Mouse (Mus musculus): ENCODE measurements around the gene Slc39a10. TPM values are rescaled to one million over a fixed set of nuclear protein-coding genes. Genes with fewer than 3 reads are reported as not detected.
"Not testable (repeated sequence)": the region's sequence is repeated elsewhere in the genome, so short reads cannot be mapped to it uniquely, and the experiment has no call there.

The Slc39a10 gene
- polyA plus RNA-seq, 1 experiment from 2014 or later, result 3.1 TPM

GRCm38 (mm10) chr1:46849758-46850157 lies 42.9 kb downstream of the Slc39a10 start:
- no peak overlapping the region for H3K4me2 ChIP-seq
- H3K27ac ChIP-seq (replicated peaks), result no peak overlapping the region
- peaks cover 20% of the 10 kb centered on the region for H3K4me1 ChIP-seq (replicated peaks)
- no peaks in the 10 kb centered on the region for H3K36me3 ChIP-seq (replicated peaks)
- no peaks in the 10 kb centered on the region for H3K9me3 ChIP-seq (replicated peaks)
- H3K4me3 ChIP-seq (replicated peaks), result no peak overlapping the region
- H3K27me3 ChIP-seq, result no peaks in the 10 kb centered on the region
- H3K9ac ChIP-seq, result no peak overlapping the region
- 45% methylated on average over 1 of the region's 1 CpGs for WGBS (ENCODE audit: insufficient replicate concordance)
- no peak for ATAC-seq (ENCODE audit: insufficient read depth)

DNA sequence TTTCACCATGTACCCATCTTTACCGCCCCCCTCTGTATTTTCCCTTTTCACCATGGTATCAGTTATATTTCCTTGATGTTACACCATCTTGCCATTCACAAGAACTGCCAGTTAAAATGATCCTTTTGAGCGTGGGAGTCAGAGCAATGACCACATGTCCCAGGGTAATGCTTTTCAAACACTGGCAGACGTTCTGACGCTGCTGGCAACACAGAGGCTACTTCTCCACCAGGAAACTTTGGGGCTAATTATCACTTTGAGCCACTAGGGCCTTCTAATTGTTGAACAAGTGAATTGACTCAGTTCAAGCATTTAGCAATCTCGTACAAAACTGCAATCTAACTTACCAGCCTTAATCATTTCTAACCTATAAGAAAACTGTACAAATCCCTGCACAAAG lies 47.4 kb downstream of the Slc39a10 start:
- ATAC-seq (ENCODE audit: insufficient read depth), result no peak
- no peak overlapping the region for H3K27ac ChIP-seq (replicated peaks)
- no peak overlapping the region for H3K4me3 ChIP-seq (replicated peaks)
- H3K4me2 ChIP-seq, result no peak overlapping the region
- H3K4me1 ChIP-seq (replicated peaks), result no peaks in the 10 kb centered on the region
- H3K9ac ChIP-seq, result no peak overlapping the region
- H3K27me3 ChIP-seq, result no peaks in the 10 kb centered on the region
- no peaks in the 10 kb centered on the region for H3K9me3 ChIP-seq (replicated peaks)
- WGBS (ENCODE audit: insufficient replicate concordance), result 51% methylated on average over 5 of the region's 5 CpGs
- no peaks in the 10 kb centered on the region for H3K36me3 ChIP-seq (replicated peaks)

- H3K27me3 ChIP-seq, result no peaks in the 10 kb centered on the region
- H3K36me3 ChIP-seq (replicated peaks), result no peaks in the 10 kb centered on the region
- no peak overlapping the region for H3K4me2 ChIP-seq
- no peak overlapping the region for H3K4me3 ChIP-seq (replicated peaks)
- no peaks in the 10 kb centered on the region for H3K4me1 ChIP-seq (replicated peaks)
- no peaks in the 10 kb centered on the region for H3K9me3 ChIP-seq (replicated peaks)
- H3K27ac ChIP-seq (replicated peaks), result no peak overlapping the region
- no peak for ATAC-seq (ENCODE audit: insufficient read depth)
- 65% methylated on average over 2 of the region's 2 CpGs for WGBS (ENCODE audit: insufficient replicate concordance)
- H3K9ac ChIP-seq, result no peak overlapping the region
Observed at GRCm38 (mm10) chr1:46844281-46844680, 48.4 kb downstream of the Slc39a10 start.

DNA sequence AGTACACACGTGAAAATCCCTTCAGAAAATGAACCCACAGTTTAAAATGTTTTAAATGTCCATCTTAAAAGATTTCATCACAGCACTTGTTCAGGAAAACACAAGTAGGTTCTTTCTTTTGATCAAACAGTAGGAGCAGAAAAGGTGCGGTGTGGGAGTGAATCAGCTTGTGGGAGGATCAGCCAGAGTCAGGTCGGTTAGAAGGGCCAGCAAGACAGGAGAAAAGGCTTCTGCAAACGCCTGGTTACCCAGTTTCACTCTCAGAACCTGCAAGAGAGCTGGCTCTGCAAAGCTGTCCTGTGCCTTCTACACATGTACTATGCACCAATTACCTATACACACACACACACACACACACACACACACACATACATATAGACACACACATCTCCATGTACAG lies 49.2 kb downstream of the Slc39a10 start:
- 46% methylated on average over 4 of the region's 4 CpGs for WGBS (ENCODE audit: insufficient replicate concordance)
- Histone ChIP-seq H3K9me3 (replicated peaks) (no peaks in the 10 kb centered on the region), H3K27ac (replicated peaks) (no peak overlapping the region), H3K36me3 (replicated peaks) (no peaks in the 10 kb centered on the region), H3K4me2 (no peak overlapping the region), H3K27me3 (no peaks in the 10 kb centered on the region), H3K9ac (no peak overlapping the region), H3K4me3 (replicated peaks) (no peak overlapping the region), H3K4me1 (replicated peaks) (no peaks in the 10 kb centered on the region)
- ATAC-seq (ENCODE audit: insufficient read depth), result no peak

DNA sequence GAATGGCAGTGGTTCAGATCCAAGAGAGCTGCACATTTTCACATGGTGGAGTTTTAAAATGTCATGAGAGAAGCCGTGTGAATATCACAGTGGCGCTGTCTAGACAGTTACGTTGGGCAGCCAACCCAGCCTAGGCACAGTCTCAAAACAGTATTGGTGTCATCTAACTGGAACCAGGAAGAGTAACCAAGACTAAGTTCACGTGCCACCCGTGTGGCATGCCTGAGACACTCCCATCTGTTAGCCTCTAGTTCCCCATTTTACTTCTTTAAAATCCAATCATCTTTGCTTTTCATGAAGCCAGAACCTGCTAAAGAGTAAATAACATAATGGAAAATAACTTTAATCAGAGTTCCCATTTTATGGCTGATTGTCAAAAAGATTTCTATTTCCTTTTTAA lies 60.7 kb downstream of the Slc39a10 start:
- WGBS (ENCODE audit: insufficient replicate concordance), result 52% methylated on average over 5 of the region's 5 CpGs
- no peak overlapping the region for H3K4me3 ChIP-seq (replicated peaks)
- H3K4me1 ChIP-seq (replicated peaks), result no peaks in the 10 kb centered on the region
- no peak overlapping the region for H3K4me2 ChIP-seq
- H3K27ac ChIP-seq (replicated peaks), result no peak overlapping the region
- no peaks in the 10 kb centered on the region for H3K27me3 ChIP-seq
- ATAC-seq (ENCODE audit: insufficient read depth), result no peak
- H3K9ac ChIP-seq, result no peak overlapping the region
- H3K36me3 ChIP-seq (replicated peaks), result no peaks in the 10 kb centered on the region
- no peaks in the 10 kb centered on the region for H3K9me3 ChIP-seq (replicated peaks)

- Histone ChIP-seq H3K4me2 (no peak overlapping the region), H3K27me3 (no peaks in the 10 kb centered on the region), H3K4me1 (replicated peaks) (no peaks in the 10 kb centered on the region), H3K9ac (no peak overlapping the region), H3K36me3 (replicated peaks) (no peaks in the 10 kb centered on the region), H3K9me3 (replicated peaks) (no peaks in the 10 kb centered on the region), H3K4me3 (replicated peaks) (no peak overlapping the region), H3K27ac (replicated peaks) (no peak overlapping the region)
- WGBS (ENCODE audit: insufficient replicate concordance), result 63% methylated on average over 2 of the region's 2 CpGs
- no peak for ATAC-seq (ENCODE audit: insufficient read depth)
Observed at GRCm38 (mm10) chr1:46830066-46830843, 62.4 kb downstream of the Slc39a10 start.

GRCm38 (mm10) chr1:46822256-46822972 lies 70.2 kb downstream of the Slc39a10 start:
- H3K4me1 ChIP-seq (replicated peaks), result no peaks in the 10 kb centered on the region
- H3K36me3 ChIP-seq (replicated peaks), result 0 out of 2 replicates have a peak, but pooled peaks cover 3% of the 10 kb centered on the region
- no peak overlapping the region for H3K4me3 ChIP-seq (replicated peaks)
- H3K4me2 ChIP-seq, result no peak overlapping the region
- H3K9me3 ChIP-seq (replicated peaks), result no peaks in the 10 kb centered on the region
- no peak overlapping the region for H3K9ac ChIP-seq
- no peak overlapping the region for H3K27ac ChIP-seq (replicated peaks)
- no peaks in the 10 kb centered on the region for H3K27me3 ChIP-seq
- no peak for ATAC-seq (ENCODE audit: insufficient read depth)
- 50% methylated on average over 4 of the region's 4 CpGs for WGBS (ENCODE audit: insufficient replicate concordance)

GRCm38 (mm10) chr1:46817934-46818333 lies 74.7 kb downstream of the Slc39a10 start:
- no peak overlapping the region for H3K4me2 ChIP-seq
- no peaks in the 10 kb centered on the region for H3K9me3 ChIP-seq (replicated peaks)
- H3K36me3 ChIP-seq (replicated peaks), result 0 out of 2 replicates have a peak, but pooled peaks cover 3% of the 10 kb centered on the region
- H3K4me3 ChIP-seq (replicated peaks), result no peak overlapping the region
- H3K27me3 ChIP-seq, result no peaks in the 10 kb centered on the region
- no peak overlapping the region for H3K9ac ChIP-seq
- no peaks in the 10 kb centered on the region for H3K4me1 ChIP-seq (replicated peaks)
- ATAC-seq (ENCODE audit: insufficient read depth), result no peak
- 89% methylated on average over 5 of the region's 5 CpGs for WGBS (ENCODE audit: insufficient replicate concordance)
- no peak overlapping the region for H3K27ac ChIP-seq (replicated peaks)

DNA sequence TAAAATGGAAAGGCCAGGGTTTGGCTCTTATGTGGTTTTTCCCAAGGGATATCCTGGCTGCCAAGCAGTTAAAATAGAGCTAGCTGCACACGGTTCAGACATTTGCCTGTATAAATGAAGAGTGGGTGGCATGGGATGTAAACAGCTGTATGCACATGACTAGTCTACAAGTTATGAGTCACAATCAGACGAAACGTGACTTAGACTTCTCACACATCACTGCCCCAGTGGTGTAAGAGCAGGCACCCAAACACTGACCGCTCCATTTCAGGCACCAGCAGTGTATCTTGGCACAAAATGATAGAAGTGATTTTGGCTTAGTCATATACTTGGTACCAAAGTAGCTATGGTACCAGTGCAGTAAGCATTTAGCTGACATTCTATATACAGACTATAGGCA lies 84.0 kb downstream of the Slc39a10 start:
- not testable (repeated sequence) for H3K27me3 ChIP-seq; H3K4me1 ChIP-seq (replicated peaks); H3K27ac ChIP-seq (replicated peaks); H3K9me3 ChIP-seq (replicated peaks); H3K9ac ChIP-seq; H3K36me3 ChIP-seq (replicated peaks); H3K4me3 ChIP-seq (replicated peaks); H3K4me2 ChIP-seq; ATAC-seq (ENCODE audit: insufficient read depth)
- WGBS (ENCODE audit: insufficient replicate concordance), result 73% methylated on average over 4 of the region's 4 CpGs

DNA sequence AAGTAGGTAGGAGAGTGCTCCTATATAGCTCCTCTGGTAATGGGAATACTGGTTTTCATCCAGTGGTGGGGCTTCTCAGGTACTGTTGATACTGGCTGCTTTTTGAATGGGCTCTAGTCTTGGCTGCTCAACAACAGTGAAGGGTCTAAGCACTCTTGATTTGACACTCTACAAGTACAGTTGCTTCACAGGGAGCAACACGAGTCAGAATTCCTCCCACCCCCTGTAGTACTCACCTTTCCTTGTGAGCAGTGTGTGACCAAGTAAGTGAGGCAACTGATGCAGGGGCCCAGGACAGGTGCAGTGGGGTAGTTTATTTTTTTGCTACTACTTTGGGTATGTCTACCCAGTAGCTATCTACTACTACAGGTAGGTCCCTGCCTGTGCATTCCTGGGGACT lies 87.6 kb downstream of the Slc39a10 start:
- Histone ChIP-seq H3K36me3 (replicated peaks) (no peaks in the 10 kb centered on the region), H3K27me3 (no peaks in the 10 kb centered on the region), H3K4me1 (replicated peaks) (no peaks in the 10 kb centered on the region), H3K9ac (no peak overlapping the region), H3K9me3 (replicated peaks) (no peaks in the 10 kb centered on the region), H3K4me2 (no peak overlapping the region), H3K4me3 (replicated peaks) (no peak overlapping the region), H3K27ac (replicated peaks) (no peak overlapping the region)
- ATAC-seq (ENCODE audit: insufficient read depth), result no peak
- 53% methylated on average over 1 of the region's 1 CpGs for WGBS (ENCODE audit: insufficient replicate concordance)

DNA sequence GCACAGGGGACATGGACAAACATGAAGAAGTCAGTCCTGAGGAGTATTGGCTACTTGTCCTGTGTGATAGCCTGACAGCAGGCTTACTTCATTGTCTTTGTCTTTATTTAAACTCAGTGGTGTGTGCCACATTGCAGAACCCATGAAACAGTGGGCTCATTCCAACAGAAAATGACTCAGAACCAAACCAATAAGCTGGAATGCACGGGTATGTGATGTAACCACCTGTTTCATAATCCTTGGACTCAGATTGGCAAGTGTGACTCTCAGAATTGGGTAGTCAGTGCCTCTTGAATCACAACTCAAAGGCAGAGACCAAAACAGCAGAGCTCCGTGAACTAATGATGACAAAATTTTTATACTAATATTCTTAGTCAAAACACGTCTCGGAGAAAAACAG lies 110.4 kb downstream of the Slc39a10 start:
- H3K9ac ChIP-seq; H3K4me3 ChIP-seq (replicated peaks); H3K4me1 ChIP-seq (replicated peaks); ATAC-seq (ENCODE audit: insufficient read depth); H3K27ac ChIP-seq (replicated peaks); H3K9me3 ChIP-seq (replicated peaks); H3K36me3 ChIP-seq (replicated peaks); H3K4me2 ChIP-seq; H3K27me3 ChIP-seq: not testable (repeated sequence)
- WGBS (ENCODE audit: insufficient replicate concordance), result 59% methylated on average over 4 of the region's 4 CpGs
